Mouse (Mus musculus) stomach, postnatal 0 days (tissue): Measurements from ENCODE around the gene 4930596D02Rik. TPM values are rescaled to one million over a fixed set of nuclear protein-coding genes. Genes with fewer than 3 reads are reported as not detected.

Source experiments
- ATAC-seq: fragments of 200-750 bp; cut with Nextera tagmentation; 2 replicates; pipeline ENCODE4 v1.8.0; 2017; ENCODE audit not compliant: low FRiP score, low TSS enrichment
- DNase-seq: peaks from one replicate; pipeline ENCODE4 v3.0.0-alpha.2; 2016; ENCODE audit warnings: low spot score
- H3K27ac ChIP-seq: fragments of 300-500 bp; sonication (generic); replicated peaks from 2 replicates; pipeline ENCODE4 v1.5.1; 2014; ENCODE audit warnings: mild to moderate bottlenecking, control low read depth
- H3K27me3 ChIP-seq: fragments of 300-500 bp; sonication (generic); 2 replicates; pipeline ENCODE4 v1.6.1; 2014; ENCODE audit warnings: low read length; ENCODE audit not compliant: control insufficient read depth, insufficient read depth
- H3K36me3 ChIP-seq: fragments of 300-500 bp; sonication (generic); 2 replicates; pipeline ENCODE4 v1.6.1; 2014; ENCODE audit warnings: low read length, mixed read lengths; ENCODE audit not compliant: control insufficient read depth, insufficient read depth
- H3K4me1 ChIP-seq: fragments of 300-500 bp; sonication (generic); replicated peaks from 2 replicates; pipeline ENCODE4 v1.6.1; 2014; ENCODE audit warnings: antibody characterized with exemption; ENCODE audit not compliant: control insufficient read depth, insufficient read depth
- H3K4me2 ChIP-seq: fragments of 300-500 bp; sonication (generic); replicated peaks from 2 replicates; pipeline ENCODE4 v1.6.1; 2014; ENCODE audit warnings: low read depth, mild to moderate bottlenecking, control low read depth, moderate library complexity
- H3K4me3 ChIP-seq: fragments of 300-500 bp; sonication (generic); 2 replicates; pipeline ENCODE4 v1.5.1; 2014; ENCODE audit warnings: low read depth, low read length, control low read depth
- H3K9ac ChIP-seq: fragments of 300-500 bp; sonication (generic); 2 replicates; pipeline ENCODE4 v1.6.1; 2014; ENCODE audit warnings: mild to moderate bottlenecking, low read length, control low read depth, mixed read lengths
- H3K9me3 ChIP-seq: fragments of 300-500 bp; sonication (generic); 2 replicates; pipeline ENCODE4 v1.6.1; 2016; ENCODE audit warnings: low read length; ENCODE audit not compliant: control insufficient read depth
- CTCF ChIP-seq: IDR thresholded peaks from 2 replicates; pipeline ENCODE4 v1.5.1; 2016; ENCODE audit warnings: antibody characterized with exemption, low read depth, mild to moderate bottlenecking, moderate library complexity
- EP300 ChIP-seq: optimal IDR thresholded peaks from 2 replicates; pipeline ENCODE3; 2016; ENCODE audit warnings: antibody characterized with exemption
- WGBS: fragments of 180-500 bp; shearing (Covaris S2); extraction: QIAGEN DNeasy Blood & Tissue Kit; methylation state at CpG from one replicate; pipeline ENCODE4 v1.1.7; 2014; 5-methylcytosine and 5-hydroxymethylcytosine counted together
- polyA plus RNA-seq: library from polyadenylated mRNA; unstranded; fragments of >200 nt; fragmentation: Nextera tagmentation; extraction: Ambion mirVana; gene quantifications from 2 replicates; pipeline ENCODE4 v1.2.1, GENCODE M21; 2015

Gene 4930596D02Rik
- not detected in 2 replicates for polyA plus RNA-seq

DNA sequence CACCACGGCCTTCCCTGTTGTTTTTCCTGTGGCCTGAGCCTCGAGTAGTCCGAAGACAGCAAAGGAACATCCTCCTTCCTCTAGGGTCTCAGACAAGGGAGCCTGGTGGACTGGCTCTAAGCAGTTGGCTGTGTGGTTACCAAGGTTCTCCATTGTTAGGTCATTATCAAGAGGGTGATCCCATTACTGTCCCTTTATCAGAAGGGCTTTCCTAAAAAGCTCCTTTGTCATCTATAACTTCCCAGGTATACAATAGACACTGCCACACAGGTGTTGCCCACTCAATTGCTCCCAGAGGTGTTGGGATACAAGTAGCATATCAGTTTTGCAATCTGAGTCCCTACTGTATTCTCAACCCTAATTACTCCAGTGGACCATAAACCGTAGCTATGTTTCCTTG is at the start of gene 4930596D02Rik:
Gene 4930596D02Rik (minus strand): TSS at position 101 of the 400 bp plus-strand sequence.
- DNase-seq (no peak), ATAC-seq (no peak)
- no peak within 1 kb of the TSS for H3K4me3 ChIP-seq
- H3K4me2 ChIP-seq = no peak within 1 kb of the TSS
- no peaks in the 10 kb centered on the region for H3K36me3 ChIP-seq
- H3K9ac ChIP-seq = no peak within 1 kb of the TSS
- H3K9me3 ChIP-seq = no peaks in the 10 kb centered on the region
- 72% methylated on average over 4 of the region's 4 CpGs for WGBS
- no peaks in the 10 kb centered on the region for H3K4me1 ChIP-seq
- no peak within 1 kb of the TSS for H3K27ac ChIP-seq
- H3K27me3 ChIP-seq = no peaks in the 10 kb centered on the region
- TF ChIP-seq EP300 (no peak), CTCF (no peak)

DNA sequence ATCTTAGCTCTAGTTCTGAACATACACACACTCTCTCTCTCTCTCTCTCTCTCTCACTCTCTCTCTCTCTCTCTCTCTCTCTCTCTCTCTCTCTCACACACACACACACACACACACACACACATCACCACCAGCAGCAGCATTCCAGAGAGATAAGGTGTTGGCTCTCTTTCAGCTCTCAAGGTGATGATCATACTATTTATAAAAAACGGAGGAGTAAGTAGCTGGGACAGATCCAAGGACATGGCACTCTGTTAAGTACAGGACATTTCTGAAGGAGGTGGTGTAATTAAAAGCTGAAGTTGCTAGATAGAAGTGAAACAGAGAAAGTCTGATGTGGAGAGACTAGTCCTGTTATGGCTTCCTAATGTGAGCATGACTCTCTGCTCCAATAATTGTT is 41.5 kb upstream of the 4930596D02Rik start:
- Histone ChIP-seq H3K4me1 (no peaks in the 10 kb centered on the region), H3K27me3 (no peaks in the 10 kb centered on the region), H3K27ac (no peak overlapping the region), H3K9ac (no peak overlapping the region), H3K9me3 (no peaks in the 10 kb centered on the region), H3K4me2 (no peak overlapping the region), H3K36me3 (no peaks in the 10 kb centered on the region), H3K4me3 (no peak overlapping the region)
- ATAC-seq (no peak), DNase-seq (no peak)
- WGBS = 38% methylated on average over 1 of the region's 1 CpGs
- TF ChIP-seq EP300 = no peak
- no peak for TF ChIP-seq CTCF

- DNase-seq (no peak), ATAC-seq (no peak)
- H3K27ac ChIP-seq = no peak overlapping the region
- no peaks in the 10 kb centered on the region for H3K36me3 ChIP-seq
- no peak overlapping the region for H3K9ac ChIP-seq
- TF ChIP-seq EP300 (no peak), CTCF (no peak)
- no peaks in the 10 kb centered on the region for H3K9me3 ChIP-seq
- H3K4me2 ChIP-seq = no peak overlapping the region
- no peaks in the 10 kb centered on the region for H3K4me1 ChIP-seq
- H3K27me3 ChIP-seq = no peaks in the 10 kb centered on the region
- no peak overlapping the region for H3K4me3 ChIP-seq
- 75% methylated on average over 6 of the region's 6 CpGs for WGBS
These were observed 33.5 kb upstream of the 4930596D02Rik start for GRCm38 (mm10) chr14:35845271-35845670.

- ATAC-seq = no peak
- H3K27ac ChIP-seq = no peak overlapping the region
- H3K36me3 ChIP-seq = no peaks in the 10 kb centered on the region
- no peaks in the 10 kb centered on the region for H3K27me3 ChIP-seq
- H3K9me3 ChIP-seq = no peaks in the 10 kb centered on the region
- no peak overlapping the region for H3K4me3 ChIP-seq
- no peaks in the 10 kb centered on the region for H3K4me1 ChIP-seq
- no peak for TF ChIP-seq EP300
- TF ChIP-seq CTCF = no peak
- H3K9ac ChIP-seq = no peak overlapping the region
- DNase-seq = no peak
- WGBS = 55% methylated on average over 7 of the region's 7 CpGs
- no peak overlapping the region for H3K4me2 ChIP-seq
These were observed 30.4 kb upstream of the 4930596D02Rik start for GRCm38 (mm10) chr14:35842111-35842721.

- no peaks in the 10 kb centered on the region for H3K9me3 ChIP-seq
- no peaks in the 10 kb centered on the region for H3K27me3 ChIP-seq
- DNase-seq (no peak), ATAC-seq (no peak)
- H3K4me2 ChIP-seq = no peak overlapping the region
- no peak overlapping the region for H3K27ac ChIP-seq
- no peak overlapping the region for H3K4me3 ChIP-seq
- no peak overlapping the region for H3K9ac ChIP-seq
- WGBS = 21% methylated on average over 3 of the region's 3 CpGs
- no peak for TF ChIP-seq EP300
- no peak for TF ChIP-seq CTCF
- H3K36me3 ChIP-seq = no peaks in the 10 kb centered on the region
- no peaks in the 10 kb centered on the region for H3K4me1 ChIP-seq
These were observed 19.0 kb downstream of the 4930596D02Rik start for GRCm38 (mm10) chr14:35792656-35793213.

GRCm38 (mm10) chr14:35780033-35780432 is 31.7 kb downstream of the 4930596D02Rik start:
- ATAC-seq (no peak), DNase-seq (no peak)
- Histone ChIP-seq H3K9me3 (no peaks in the 10 kb centered on the region), H3K9ac (no peak overlapping the region), H3K4me2 (no peak overlapping the region), H3K27me3 (no peaks in the 10 kb centered on the region), H3K4me3 (no peak overlapping the region), H3K27ac (no peak overlapping the region), H3K36me3 (no peaks in the 10 kb centered on the region), H3K4me1 (no peaks in the 10 kb centered on the region)
- no peak for TF ChIP-seq CTCF
- no peak for TF ChIP-seq EP300
- 59% methylated on average over 3 of the region's 3 CpGs for WGBS
